ENCODE assay signal across 32 mouse cellular contexts in genomic region chr13:56544956-56545355, GRCm38 (mm10). TPM values are rescaled to one million over a fixed set of nuclear protein-coding genes. Genes with fewer than 3 reads are reported as not detected.
DNase-seq lines count a peak whose midpoint lies in the region.
"Had no signal": no experiment of that assay in that cellular context is flagged by ENCODE, and none has a peak within 500 bp of the region (broad histone marks: within the 10 kb centered on the region; RNA-seq: fewer than 3 reads in every experiment).

No protein-coding gene starts in this region.

- peaks cover 6% of the 10 kb centered on the region; the same call in 1 of the 2 replicates for H3K4me1 ChIP-seq in heart, embryonic 10.5 days
- H3K4me1 ChIP-seq in limb, embryonic 10.5 days = no peaks in the 10 kb centered on the region
- H3K4me1 ChIP-seq: embryonic facial prominence, embryonic 13.5 days; hindbrain, embryonic 15.5 days had no signal

- DNase-seq in heart, embryonic 10.5 days (ENCODE audit: low spot score) = peak; percentile 28
- DNase-seq in heart, adult 18-20 months = no peak
- peak; percentile 14 for DNase-seq in testis, postnatal 10 days (ENCODE audit: low spot score)
- DNase-seq in testis, postnatal 14 days (ENCODE audit: low spot score) = no peak
- peak; percentile 7 for DNase-seq in limb, embryonic 10.5 days (ENCODE audit: low spot score)
- no peak for DNase-seq in urinary bladder, postnatal 25 days (ENCODE audit: low spot score)
- DNase-seq: adrenal gland, adult 8-10 months; adrenal gland, postnatal 25 days; cerebellum, adult 11 months; cerebellum, adult 2 months; cerebellum, adult 9-11 months; cerebellum, postnatal 25 days; gastrocnemius, postnatal 10 days; gastrocnemius, postnatal 36 days had no signal

- H3K4me3 ChIP-seq in heart, embryonic 10.5 days = no peak overlapping the region
- no peak overlapping the region for H3K4me3 ChIP-seq in limb, embryonic 10.5 days
- H3K4me3 ChIP-seq: embryonic facial prominence, embryonic 13.5 days; forebrain, embryonic 10.5 days; forebrain, embryonic 13.5 days; hindbrain, embryonic 12.5 days; hindbrain, embryonic 15.5 days; intestine, embryonic 15.5 days had no signal

- no peak overlapping the region for H3K27ac ChIP-seq in heart, embryonic 10.5 days
- no peak overlapping the region for H3K27ac ChIP-seq in limb, embryonic 10.5 days
- H3K27ac ChIP-seq: embryonic facial prominence, embryonic 13.5 days; forebrain, embryonic 10.5 days; forebrain, embryonic 13.5 days; hindbrain, embryonic 12.5 days; hindbrain, embryonic 15.5 days; intestine, embryonic 15.5 days had no signal

- H3K27me3 ChIP-seq in heart, embryonic 10.5 days (ENCODE audit: insufficient read depth, poor library complexity, severe bottlenecking) = no peaks in the 10 kb centered on the region
- no peaks in the 10 kb centered on the region for H3K27me3 ChIP-seq in limb, embryonic 10.5 days (ENCODE audit: low read depth, poor library complexity, severe bottlenecking)
- H3K27me3 ChIP-seq: embryonic facial prominence, embryonic 13.5 days; forebrain, embryonic 13.5 days; hindbrain, embryonic 12.5 days; hindbrain, embryonic 15.5 days; intestine, embryonic 15.5 days had no signal

- 70% methylated on average over 3 of the region's 3 CpGs for WGBS in heart, embryonic 10.5 days
- 85% methylated on average over 3 of the region's 3 CpGs for WGBS in limb, embryonic 10.5 days

- H3K36me3 ChIP-seq in heart, embryonic 10.5 days = no peaks in the 10 kb centered on the region
- no peaks in the 10 kb centered on the region for H3K36me3 ChIP-seq in limb, embryonic 10.5 days
- H3K36me3 ChIP-seq: embryonic facial prominence, embryonic 13.5 days; forebrain, embryonic 10.5 days; hindbrain, embryonic 12.5 days; hindbrain, embryonic 15.5 days; intestine, embryonic 15.5 days had no signal

- no peaks in the 10 kb centered on the region for H3K9me3 ChIP-seq in heart, embryonic 10.5 days
- H3K9me3 ChIP-seq in limb, embryonic 10.5 days (replicated peaks) = no peaks in the 10 kb centered on the region
- H3K9me3 ChIP-seq: embryonic facial prominence, embryonic 13.5 days; forebrain, embryonic 10.5 days; forebrain, embryonic 13.5 days; hindbrain, embryonic 12.5 days; hindbrain, embryonic 15.5 days; intestine, embryonic 15.5 days had no signal

RNA-seq across cellular contexts. Expression of gene Lect2, which starts 3.3 kb away (rescaled TPM):
- 0.41 and 8.8 TPM in 2 replicates for polyA plus RNA-seq in heart, embryonic 10.5 days (2016; fragmentation: Nextera tagmentation; extraction: Ambion mirVana)
- total RNA-seq in heart, adult 18-20 months (2021) = not detected
- polyA plus RNA-seq in limb, embryonic 10.5 days (2016; fragmentation: Nextera tagmentation; extraction: Ambion mirVana) = not detected in 2 replicates
- total RNA-seq: adrenal gland, adult 8-10 months; common myeloid progenitor, adult 5-6 weeks; gastrocnemius, adult 18-20 months; gastrocnemius, postnatal 10 days; gastrocnemius, postnatal 36 days; granulocyte monocyte progenitor cell, adult 5-6 weeks; heart, postnatal 25 days; hematopoietic stem cell, adult 5-6 weeks; MEL had no signal
- polyA plus RNA-seq: activated CD4-positive, CD25-positive, alpha-beta regulatory T cell, adult 4 months; C2C12; CD4-positive, CD25-positive, alpha-beta regulatory T cell, adult 4 months; cerebellum, adult 2 months; embryonic facial prominence, embryonic 13.5 days; forebrain, embryonic 10.5 days; forebrain, embryonic 13.5 days; forebrain, embryonic 16.5 days; heart, embryonic 14.5 days; heart, postnatal 0 days; hindbrain, embryonic 12.5 days had no signal

RNA-seq across cellular contexts. Expression of gene Fbxl21, which starts 22.7 kb away (rescaled TPM):
- 1.1 TPM in 2 replicates for polyA plus RNA-seq in heart, embryonic 10.5 days (2016; fragmentation: Nextera tagmentation; extraction: Ambion mirVana)
- total RNA-seq in heart, adult 18-20 months (2021) = under 1 TPM; 0.74 to 0.87 TPM
- polyA plus RNA-seq in limb, embryonic 10.5 days (2016; fragmentation: Nextera tagmentation; extraction: Ambion mirVana) = 1.1 and 1.4 TPM in 2 replicates
- total RNA-seq: common myeloid progenitor, adult 5-6 weeks; MEL had no signal

Comparison
In these comparisons a context has a peak if more than half of its experiments do, and no peak if none do; other contexts are left out.
1. DNase-seq: peak in heart, embryonic 10.5 days (single experiment), testis, postnatal 10 days (single experiment) and limb, embryonic 10.5 days (single experiment); none in heart, adult 18-20 months (0 of 2), testis, postnatal 14 days (single experiment) and urinary bladder, postnatal 25 days (single experiment).